Mouse (Mus musculus): Measurements from ENCODE around the gene Phykpl. TPM values are rescaled to one million over a fixed set of nuclear protein-coding genes. Genes with fewer than 3 reads are reported as not detected.

Gene Phykpl
- polyA plus RNA-seq, 1 experiment from 2014 or later, result 13.5 TPM

- Histone ChIP-seq H3K27ac (no peak overlapping the region), H3K4me1 (replicated peaks) (peaks cover 12% of the 10 kb centered on the region), H3K4me3 (no peak overlapping the region), H3K27me3 (ENCODE audit: insufficient read depth, poor library complexity, severe bottlenecking) (no peaks in the 10 kb centered on the region), H3K9me3 (no peaks in the 10 kb centered on the region), H3K36me3 (peaks cover 93% of the 10 kb centered on the region)
- DNase-seq (ENCODE audit: low spot score), result no peak
Measured at GRCm38 (mm10) chr11:51590002-51590401, 5.4 kb downstream of the Phykpl start.

GRCm38 (mm10) chr11:51591168-51591567 is 6.6 kb downstream of the Phykpl start:
- H3K27ac ChIP-seq, result no peak overlapping the region
- no peaks in the 10 kb centered on the region for H3K9me3 ChIP-seq
- no peak overlapping the region for H3K4me3 ChIP-seq
- 84% methylated on average over 7 of the region's 7 CpGs for WGBS
- DNase-seq (ENCODE audit: low spot score), result no peak
- peaks cover 100% of the 10 kb centered on the region for H3K36me3 ChIP-seq
- H3K27me3 ChIP-seq (ENCODE audit: insufficient read depth, poor library complexity, severe bottlenecking), result no peaks in the 10 kb centered on the region
- H3K4me1 ChIP-seq (replicated peaks), result peaks cover under 1% of the 10 kb centered on the region; the same call in 1 of the 2 replicates

GRCm38 (mm10) chr11:51591915-51592314 is 7.4 kb downstream of the Phykpl start:
- 93% methylated on average over 7 of the region's 7 CpGs for WGBS
- no peak for DNase-seq (ENCODE audit: low spot score)

DNA sequence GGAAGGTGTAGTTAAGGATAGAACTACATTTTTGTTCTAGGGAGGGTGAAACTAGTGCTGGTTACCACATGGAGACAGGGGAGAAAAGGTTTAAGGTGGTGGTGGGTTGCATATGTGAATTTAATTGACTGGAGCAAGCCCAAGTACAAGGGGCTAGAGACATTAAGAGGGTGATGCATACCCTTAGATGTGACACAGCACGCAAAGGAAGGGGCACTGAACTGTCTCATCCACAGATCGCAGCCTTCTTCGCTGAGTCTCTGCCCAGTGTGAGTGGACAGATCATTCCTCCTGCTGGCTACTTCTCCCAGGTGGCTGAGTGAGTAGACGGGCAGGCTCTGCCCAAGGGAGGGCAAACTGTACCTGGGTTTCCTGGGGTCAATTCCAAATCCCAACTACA is 8.8 kb downstream of the Phykpl start:
- DNase-seq (ENCODE audit: low spot score), result no peak
- Histone ChIP-seq H3K36me3 (peaks cover 100% of the 10 kb centered on the region), H3K9me3 (no peaks in the 10 kb centered on the region), H3K4me3 (no peak overlapping the region), H3K4me1 (replicated peaks) (no peaks in the 10 kb centered on the region), H3K27me3 (ENCODE audit: insufficient read depth, poor library complexity, severe bottlenecking) (no peaks in the 10 kb centered on the region), H3K27ac (no peak overlapping the region)
- 95% methylated on average over 4 of the region's 4 CpGs for WGBS

More at GRCm38 (mm10) chr11:51591915-51592314, 7.4 kb downstream of the Phykpl start:
- no peak overlapping the region for H3K27ac ChIP-seq
- no peaks in the 10 kb centered on the region for H3K27me3 ChIP-seq (ENCODE audit: insufficient read depth, poor library complexity, severe bottlenecking)
- H3K4me1 ChIP-seq (replicated peaks), result no peaks in the 10 kb centered on the region
- peaks cover 100% of the 10 kb centered on the region for H3K36me3 ChIP-seq
- H3K9me3 ChIP-seq, result no peaks in the 10 kb centered on the region
- no peak overlapping the region for H3K4me3 ChIP-seq

- 87% methylated on average over 6 of the region's 6 CpGs for WGBS
- H3K4me3 ChIP-seq, result no peak overlapping the region
- no peaks in the 10 kb centered on the region for H3K27me3 ChIP-seq (ENCODE audit: insufficient read depth, poor library complexity, severe bottlenecking)
- H3K36me3 ChIP-seq, result peaks cover 100% of the 10 kb centered on the region
- H3K4me1 ChIP-seq (replicated peaks), result no peaks in the 10 kb centered on the region
- no peak overlapping the region for H3K27ac ChIP-seq
- no peak for DNase-seq (ENCODE audit: low spot score)
- H3K9me3 ChIP-seq, result no peaks in the 10 kb centered on the region
Measured at GRCm38 (mm10) chr11:51593849-51594248, 9.3 kb downstream of the Phykpl start.

DNA sequence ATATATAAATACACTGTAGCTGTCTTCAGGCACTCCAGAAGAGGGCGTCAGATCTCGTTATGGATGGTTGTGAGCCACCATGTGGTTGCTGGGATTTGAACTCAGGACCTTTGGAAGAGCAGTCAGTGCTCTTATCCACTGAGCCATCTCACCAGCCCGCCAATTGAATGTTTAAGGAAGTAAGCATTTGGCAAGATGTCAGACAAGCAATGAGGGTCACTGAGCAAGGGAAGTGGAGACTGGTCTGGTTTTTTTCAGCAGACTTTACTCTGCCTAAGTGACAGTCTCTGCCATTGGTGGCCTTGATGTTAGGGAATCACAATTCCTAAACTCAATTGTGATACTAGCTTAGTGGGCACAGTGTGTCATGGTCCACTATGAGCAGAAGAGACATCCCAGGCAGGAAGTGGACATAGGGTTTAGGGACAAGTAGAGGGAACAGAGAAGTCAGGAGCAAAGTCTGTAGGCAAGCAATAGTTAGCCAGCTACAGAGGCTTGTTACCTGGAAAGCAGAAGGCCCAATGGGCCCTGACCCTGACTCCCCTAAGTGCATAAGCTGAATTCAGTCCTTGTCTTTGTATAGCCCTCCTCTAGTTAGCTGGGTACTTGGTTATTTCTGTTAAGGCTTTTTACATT is 10.3 kb downstream of the Phykpl start:
- Histone ChIP-seq H3K4me1 (replicated peaks) (no peaks in the 10 kb centered on the region), H3K36me3 (peaks cover 100% of the 10 kb centered on the region), H3K9me3 (no peaks in the 10 kb centered on the region), H3K4me3 (no peak overlapping the region), H3K27me3 (ENCODE audit: insufficient read depth, poor library complexity, severe bottlenecking) (no peaks in the 10 kb centered on the region), H3K27ac (no peak overlapping the region)
- 79% methylated on average over 3 of the region's 3 CpGs for WGBS
- DNase-seq (ENCODE audit: low spot score), result no peak

- no peak overlapping the region for H3K27ac ChIP-seq
- no peaks in the 10 kb centered on the region for H3K9me3 ChIP-seq
- 93% methylated on average over 1 of the region's 1 CpGs for WGBS
- no peak overlapping the region for H3K4me3 ChIP-seq
- H3K4me1 ChIP-seq (replicated peaks), result no peaks in the 10 kb centered on the region
- DNase-seq (ENCODE audit: low spot score), result no peak
- peaks cover 100% of the 10 kb centered on the region for H3K36me3 ChIP-seq
- no peaks in the 10 kb centered on the region for H3K27me3 ChIP-seq (ENCODE audit: insufficient read depth, poor library complexity, severe bottlenecking)
Measured at GRCm38 (mm10) chr11:51595459-51596083, 11.0 kb downstream of the Phykpl start.

GRCm38 (mm10) chr11:51597553-51597952 is 13.0 kb downstream of the Phykpl start:
- DNase-seq (ENCODE audit: low spot score), result no peak
- Histone ChIP-seq H3K27ac (no peak overlapping the region), H3K4me1 (replicated peaks) (peaks cover 16% of the 10 kb centered on the region), H3K4me3 (no peak overlapping the region), H3K9me3 (no peaks in the 10 kb centered on the region), H3K27me3 (ENCODE audit: insufficient read depth, poor library complexity, severe bottlenecking) (no peaks in the 10 kb centered on the region), H3K36me3 (peaks cover 100% of the 10 kb centered on the region)
- 88% methylated on average over 2 of the region's 2 CpGs for WGBS

GRCm38 (mm10) chr11:51602253-51602652 is 17.7 kb downstream of the Phykpl start:
- Histone ChIP-seq H3K4me3 (peak overlapping the region; percentile 23), H3K4me1 (replicated peaks) (peaks cover 45% of the 10 kb centered on the region), H3K36me3 (peaks cover 86% of the 10 kb centered on the region), H3K27ac (no peak overlapping the region), H3K27me3 (ENCODE audit: insufficient read depth, poor library complexity, severe bottlenecking) (no peaks in the 10 kb centered on the region), H3K9me3 (no peaks in the 10 kb centered on the region)
- DNase-seq (ENCODE audit: low spot score), result no peak
- 90% methylated on average over 3 of the region's 3 CpGs for WGBS

DNA sequence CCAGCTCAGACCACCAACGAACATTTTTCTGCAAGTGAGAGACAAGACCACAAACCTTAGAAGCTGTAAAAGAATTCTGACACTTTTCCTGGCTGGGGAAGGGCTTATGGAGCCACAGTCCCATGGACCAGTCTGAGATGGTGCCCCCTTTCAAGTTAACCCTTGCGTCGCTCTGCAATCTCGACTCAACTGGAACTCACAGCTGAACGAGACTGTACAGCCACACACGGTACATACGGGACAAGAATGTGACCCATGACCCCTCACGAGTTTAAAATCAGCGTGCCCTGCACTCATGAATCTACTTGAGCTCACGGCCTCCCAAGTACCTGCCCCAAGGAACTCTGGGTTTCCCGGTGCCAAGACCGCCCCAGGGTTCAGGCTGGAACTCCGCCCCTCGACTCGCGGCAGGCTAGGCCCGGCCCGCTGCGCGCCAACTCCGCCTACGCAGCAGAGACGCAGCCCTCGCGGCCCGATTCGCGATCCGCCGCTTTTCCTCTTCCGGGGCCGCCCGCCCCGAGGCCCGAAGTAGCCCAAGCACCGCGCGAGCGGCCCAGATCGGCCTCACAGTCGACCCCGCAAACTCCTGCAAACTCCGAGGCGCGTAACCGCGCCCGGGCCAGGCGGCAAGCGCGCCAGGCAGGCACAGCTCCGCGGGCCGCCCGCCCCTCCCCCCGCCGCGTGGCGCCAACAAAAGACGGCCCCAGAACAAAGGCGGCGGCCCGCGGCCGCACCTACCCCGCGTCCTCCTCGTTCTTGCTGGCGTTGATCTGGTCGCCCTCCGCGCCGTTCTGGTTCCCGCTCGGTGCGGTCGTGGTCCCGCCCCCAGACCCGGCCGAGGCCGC is 21.3 kb downstream of the Phykpl start:
- peak; percentile 77 for DNase-seq (ENCODE audit: low spot score)
- H3K27me3 ChIP-seq (ENCODE audit: insufficient read depth, poor library complexity, severe bottlenecking), result no peaks in the 10 kb centered on the region
- under 1% methylated on average over 81 of the region's 81 CpGs for WGBS
- H3K9me3 ChIP-seq, result no peaks in the 10 kb centered on the region
- peak overlapping the region; percentile 99 for H3K4me3 ChIP-seq
- H3K36me3 ChIP-seq, result peaks cover 51% of the 10 kb centered on the region
- H3K4me1 ChIP-seq (replicated peaks), result peaks cover 51% of the 10 kb centered on the region
- H3K27ac ChIP-seq, result peak overlapping the region; percentile 100

GRCm38 (mm10) chr11:51606447-51607095 is 22.0 kb downstream of the Phykpl start, which contains the start of gene Hnrnpab:
Gene Hnrnpab (minus strand): TSS chr11:51606847.
- Histone ChIP-seq H3K27me3 (ENCODE audit: insufficient read depth, poor library complexity, severe bottlenecking) (no peaks in the 10 kb centered on the region), H3K36me3 (peaks cover 43% of the 10 kb centered on the region), H3K4me3 (peak within 1 kb of the TSS; percentile 99), H3K27ac (peak within 1 kb of the TSS; percentile 100), H3K9me3 (no peaks in the 10 kb centered on the region), H3K4me1 (replicated peaks) (peaks cover 45% of the 10 kb centered on the region)
- WGBS, result under 1% methylated on average over 91 of the region's 91 CpGs
- DNase-seq (ENCODE audit: low spot score), result peak; percentile 98

- Histone ChIP-seq H3K36me3 (peaks cover 37% of the 10 kb centered on the region), H3K4me1 (replicated peaks) (peaks cover 39% of the 10 kb centered on the region), H3K27me3 (ENCODE audit: insufficient read depth, poor library complexity, severe bottlenecking) (no peaks in the 10 kb centered on the region), H3K4me3 (peak overlapping the region; percentile 99), H3K27ac (peak overlapping the region; percentile 100), H3K9me3 (no peaks in the 10 kb centered on the region)
- no peak for DNase-seq (ENCODE audit: low spot score)
- 11% methylated on average over 15 of the region's 15 CpGs for WGBS
Measured at GRCm38 (mm10) chr11:51607096-51607738, 22.7 kb downstream of the Phykpl start.
